Mouse (Mus musculus) embryonic fibroblast, embryonic 13.5 days (primary cell): ENCODE results near the gene Echdc3.

Source experiments
- CTCF ChIP-seq: IDR thresholded peaks from 2 replicates; pipeline ENCODE4 v1.5.1; 2011; ENCODE audit warnings: mild to moderate bottlenecking, control low read depth, low read length, moderate library complexity, borderline replicate concordance; ENCODE audit not compliant: insufficient read depth
- POLR2A ChIP-seq: IDR thresholded peaks from 2 replicates; pipeline ENCODE4 v1.6.1; 2011; ENCODE audit warnings: low read depth, mild to moderate bottlenecking, control low read depth, low read length, moderate library complexity

GRCm38 (mm10) chr2:6142915-6143654, 69.7 kb downstream of the Echdc3 start:
- TF ChIP-seq CTCF (no peak), POLR2A (no peak)
